Mouse (Mus musculus): ENCODE data around the gene Ppp4r2. TPM values are rescaled to one million over a fixed set of nuclear protein-coding genes. Genes with fewer than 3 reads are reported as not detected.
A peak's percentile ranks its signal among the peaks of the same experiment; 100 is the strongest.

The Ppp4r2 gene
- polyA plus RNA-seq, 1 experiment from 2014 or later = 13.8 TPM

DNA sequence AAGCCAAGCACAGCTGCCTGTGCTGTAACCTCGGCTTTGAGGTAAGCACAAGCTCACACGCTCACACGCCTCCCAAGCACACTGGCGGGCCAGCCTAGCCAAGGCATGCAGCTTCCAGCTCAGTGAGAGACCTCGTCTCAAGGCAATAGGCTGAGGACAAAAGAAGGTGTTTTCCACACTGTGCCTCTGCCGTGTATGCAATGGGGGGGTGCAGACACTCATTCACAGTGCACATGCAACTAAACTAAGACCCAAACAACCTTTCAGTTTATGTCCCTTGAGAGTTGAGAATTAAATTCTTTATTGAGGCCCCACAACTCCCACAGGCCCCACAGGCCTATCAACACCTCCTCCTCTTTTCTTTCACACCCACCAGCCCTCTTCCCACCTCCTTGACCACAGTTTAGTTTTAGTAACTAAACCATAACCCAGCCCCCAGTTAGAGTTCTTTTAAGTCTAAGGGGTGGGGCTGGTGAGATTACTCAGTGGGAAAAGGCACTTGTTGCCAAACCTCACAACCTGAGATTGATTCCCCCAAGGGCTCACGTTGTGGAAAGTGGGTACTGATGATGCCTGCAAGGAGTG lies 8.9 kb upstream of the Ppp4r2 start:
- Histone ChIP-seq H3K36me3 (ENCODE audit: control insufficient read depth, insufficient read depth, low read length) (no peaks in the 10 kb centered on the region), H3K4me2 (ENCODE audit: low read depth, low read length) (no peak overlapping the region), H3K27me3 (ENCODE audit: control insufficient read depth, insufficient read depth, low read depth, low read length) (no peaks in the 10 kb centered on the region), H3K27ac (ENCODE audit: low read length) (no peak overlapping the region), H3K9ac (ENCODE audit: low read length) (no peak overlapping the region), H3K4me3 (ENCODE audit: low read length) (no peak overlapping the region), H3K4me1 (replicated peaks; ENCODE audit: control insufficient read depth, insufficient read depth, low read length) (no peaks in the 10 kb centered on the region), H3K9me3 (ENCODE audit: control insufficient read depth, low read length) (no peaks in the 10 kb centered on the region)
- no peak for ATAC-seq (ENCODE audit: low read depth)
- whole genome bisulfite sequencing = 59% methylated on average over 7 of the region's 7 CpGs

DNA sequence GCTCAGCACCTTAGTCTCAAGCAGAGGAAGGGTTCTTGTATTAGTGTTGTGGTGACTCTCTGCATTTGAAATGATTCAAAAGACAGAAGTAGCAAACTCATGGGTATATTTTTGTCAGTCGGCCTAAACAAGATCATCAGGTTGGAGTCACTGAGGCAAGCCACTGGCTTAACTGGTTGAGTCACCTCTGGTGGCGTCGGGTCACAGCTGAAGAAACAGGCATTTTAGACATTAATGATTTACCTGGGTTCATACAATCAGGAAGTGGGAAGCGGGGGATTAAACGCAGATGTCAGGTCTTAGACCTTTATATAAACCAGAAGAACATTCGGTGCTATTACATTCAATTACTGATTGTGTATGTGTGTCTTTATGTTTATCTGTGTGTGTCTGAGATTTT lies 7.4 kb upstream of the Ppp4r2 start:
- H3K27ac ChIP-seq (ENCODE audit: low read length) = no peak overlapping the region
- H3K4me1 ChIP-seq (replicated peaks; ENCODE audit: control insufficient read depth, insufficient read depth, low read length) = no peaks in the 10 kb centered on the region
- H3K4me2 ChIP-seq (ENCODE audit: low read depth, low read length) = no peak overlapping the region
- no peak overlapping the region for H3K9ac ChIP-seq (ENCODE audit: low read length)
- H3K27me3 ChIP-seq (ENCODE audit: control insufficient read depth, insufficient read depth, low read depth, low read length) = no peaks in the 10 kb centered on the region
- no peak overlapping the region for H3K4me3 ChIP-seq (ENCODE audit: low read length)
- no peaks in the 10 kb centered on the region for H3K36me3 ChIP-seq (ENCODE audit: control insufficient read depth, insufficient read depth, low read length)
- no peak for ATAC-seq (ENCODE audit: low read depth)
- 57% methylated on average over 6 of the region's 6 CpGs for WGBS
- no peaks in the 10 kb centered on the region for H3K9me3 ChIP-seq (ENCODE audit: control insufficient read depth, low read length)

DNA sequence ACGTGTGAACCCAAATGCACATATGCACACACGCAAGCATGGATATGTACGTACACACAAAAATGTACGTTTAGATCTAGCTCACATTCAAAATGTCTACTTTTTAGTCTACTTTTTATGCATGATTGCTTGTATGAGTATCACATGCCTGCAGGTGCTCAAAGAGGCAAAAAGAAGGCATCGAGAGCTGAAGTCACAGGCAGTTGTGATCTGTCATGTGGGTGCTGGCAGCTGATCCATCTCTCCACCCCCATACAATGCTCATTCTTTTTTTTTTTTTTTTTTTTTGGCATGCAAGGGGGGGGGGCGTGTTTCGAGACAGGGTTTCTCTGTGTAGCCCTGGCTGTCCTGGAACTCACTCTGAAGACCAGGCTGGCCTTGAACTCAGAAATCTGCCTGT lies 4.9 kb upstream of the Ppp4r2 start:
- H3K9me3 ChIP-seq (ENCODE audit: control insufficient read depth, low read length) = no peaks in the 10 kb centered on the region
- no peak overlapping the region for H3K4me3 ChIP-seq (ENCODE audit: low read length)
- H3K4me1 ChIP-seq (replicated peaks; ENCODE audit: control insufficient read depth, insufficient read depth, low read length) = no peaks in the 10 kb centered on the region
- H3K27ac ChIP-seq (ENCODE audit: low read length) = no peak overlapping the region
- no peak overlapping the region for H3K9ac ChIP-seq (ENCODE audit: low read length)
- no peaks in the 10 kb centered on the region for H3K36me3 ChIP-seq (ENCODE audit: control insufficient read depth, insufficient read depth, low read length)
- no peak for ATAC-seq (ENCODE audit: low read depth)
- H3K4me2 ChIP-seq (ENCODE audit: low read depth, low read length) = no peak overlapping the region
- WGBS = 88% methylated on average over 5 of the region's 7 CpGs
- no peaks in the 10 kb centered on the region for H3K27me3 ChIP-seq (ENCODE audit: control insufficient read depth, insufficient read depth, low read depth, low read length)

DNA sequence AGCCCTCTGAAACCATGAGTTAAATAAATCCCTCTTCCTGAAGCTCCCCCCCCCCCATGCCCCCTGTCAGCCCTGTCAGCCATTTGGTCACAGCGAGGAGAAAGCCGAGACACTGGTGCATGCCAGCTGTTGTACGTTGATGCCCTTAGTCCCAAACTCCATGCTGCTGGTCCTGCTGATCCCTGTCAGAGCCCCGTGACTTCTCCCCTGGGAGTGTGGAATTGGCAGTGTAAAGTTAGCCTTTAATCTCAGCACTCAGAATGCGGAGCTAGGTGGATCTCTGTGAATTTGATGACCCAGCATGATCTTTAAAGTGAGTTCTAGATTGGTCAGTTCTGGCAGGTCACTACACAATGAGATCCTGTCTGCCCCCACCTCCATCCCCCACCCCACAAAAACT lies 3.7 kb upstream of the Ppp4r2 start:
- no peak overlapping the region for H3K27ac ChIP-seq (ENCODE audit: low read length)
- H3K4me2 ChIP-seq (ENCODE audit: low read depth, low read length) = no peak overlapping the region
- 77% methylated on average over 5 of the region's 5 CpGs for WGBS

DNA sequence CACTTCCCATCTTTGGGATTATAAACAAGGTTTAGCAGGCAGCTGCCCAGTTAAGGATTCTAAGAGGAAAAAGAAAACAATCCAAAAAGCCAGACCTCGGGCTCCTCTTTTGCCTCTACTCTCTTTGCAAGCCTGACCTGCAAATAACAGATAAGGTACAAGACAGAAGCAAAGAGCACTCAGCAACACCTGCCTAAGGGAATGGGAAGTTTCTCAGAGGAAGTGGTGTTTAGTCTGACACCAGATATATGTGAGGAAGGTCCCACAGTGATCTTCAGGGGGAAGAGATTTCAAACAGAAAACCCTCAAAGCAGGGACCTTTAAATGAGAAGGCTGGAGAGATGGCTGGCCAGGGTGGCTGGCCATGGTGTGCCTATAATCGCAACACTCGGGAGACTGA lies 2.2 kb upstream of the Ppp4r2 start:
- Histone ChIP-seq H3K4me2 (ENCODE audit: low read depth, low read length) (no peak overlapping the region), H3K27ac (ENCODE audit: low read length) (no peak overlapping the region), H3K4me3 (ENCODE audit: low read length) (no peak overlapping the region), H3K36me3 (ENCODE audit: control insufficient read depth, insufficient read depth, low read length) (peaks cover 2% of the 10 kb centered on the region), H3K9me3 (ENCODE audit: control insufficient read depth, low read length) (no peaks in the 10 kb centered on the region), H3K27me3 (ENCODE audit: control insufficient read depth, insufficient read depth, low read depth, low read length) (no peaks in the 10 kb centered on the region), H3K4me1 (replicated peaks; ENCODE audit: control insufficient read depth, insufficient read depth, low read length) (peaks cover 10% of the 10 kb centered on the region), H3K9ac (ENCODE audit: low read length) (no peak overlapping the region)
- WGBS = 72% methylated on average over 3 of the region's 3 CpGs
- no peak for ATAC-seq (ENCODE audit: low read depth)

More for the DNA sequence above, 3.7 kb upstream of the Ppp4r2 start:
- ATAC-seq (ENCODE audit: low read depth) = no peak
- no peak overlapping the region for H3K4me3 ChIP-seq (ENCODE audit: low read length)
- H3K36me3 ChIP-seq (ENCODE audit: control insufficient read depth, insufficient read depth, low read length) = no peaks in the 10 kb centered on the region
- H3K4me1 ChIP-seq (replicated peaks; ENCODE audit: control insufficient read depth, insufficient read depth, low read length) = peaks cover 2% of the 10 kb centered on the region; the same call in 1 of the 2 replicates
- H3K27me3 ChIP-seq (ENCODE audit: control insufficient read depth, insufficient read depth, low read depth, low read length) = no peaks in the 10 kb centered on the region
- H3K9me3 ChIP-seq (ENCODE audit: control insufficient read depth, low read length) = no peaks in the 10 kb centered on the region
- H3K9ac ChIP-seq (ENCODE audit: low read length) = no peak overlapping the region

DNA sequence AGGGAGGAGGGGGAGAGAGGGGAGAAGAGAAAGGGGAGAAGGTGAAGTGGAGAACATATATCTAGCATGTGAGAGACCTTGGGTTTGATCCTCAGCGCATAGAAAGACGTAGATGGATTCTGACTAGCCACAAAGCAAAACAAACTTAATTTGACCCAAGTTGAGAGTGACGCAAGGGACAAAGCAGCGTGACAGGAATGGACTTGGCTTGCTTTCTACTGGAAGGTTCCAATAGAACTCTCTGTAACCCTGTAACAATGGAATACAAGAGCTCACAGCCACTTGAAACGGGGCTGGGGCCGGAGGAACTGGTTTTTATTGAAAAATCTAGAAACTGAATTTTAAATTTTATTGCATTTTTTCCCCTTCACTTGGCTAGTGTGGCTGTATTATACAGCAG lies 1.7 kb upstream of the Ppp4r2 start:
- Histone ChIP-seq H3K36me3 (ENCODE audit: control insufficient read depth, insufficient read depth, low read length) (peaks cover 7% of the 10 kb centered on the region), H3K9me3 (ENCODE audit: control insufficient read depth, low read length) (no peaks in the 10 kb centered on the region), H3K4me3 (ENCODE audit: low read length) (no peak overlapping the region), H3K27ac (ENCODE audit: low read length) (no peak overlapping the region), H3K4me2 (ENCODE audit: low read depth, low read length) (no peak overlapping the region), H3K9ac (ENCODE audit: low read length) (no peak overlapping the region), H3K4me1 (replicated peaks; ENCODE audit: control insufficient read depth, insufficient read depth, low read length) (peaks cover 10% of the 10 kb centered on the region), H3K27me3 (ENCODE audit: control insufficient read depth, insufficient read depth, low read depth, low read length) (no peaks in the 10 kb centered on the region)
- WGBS = 69% methylated on average over 6 of the region's 6 CpGs
- ATAC-seq (ENCODE audit: low read depth) = no peak

DNA sequence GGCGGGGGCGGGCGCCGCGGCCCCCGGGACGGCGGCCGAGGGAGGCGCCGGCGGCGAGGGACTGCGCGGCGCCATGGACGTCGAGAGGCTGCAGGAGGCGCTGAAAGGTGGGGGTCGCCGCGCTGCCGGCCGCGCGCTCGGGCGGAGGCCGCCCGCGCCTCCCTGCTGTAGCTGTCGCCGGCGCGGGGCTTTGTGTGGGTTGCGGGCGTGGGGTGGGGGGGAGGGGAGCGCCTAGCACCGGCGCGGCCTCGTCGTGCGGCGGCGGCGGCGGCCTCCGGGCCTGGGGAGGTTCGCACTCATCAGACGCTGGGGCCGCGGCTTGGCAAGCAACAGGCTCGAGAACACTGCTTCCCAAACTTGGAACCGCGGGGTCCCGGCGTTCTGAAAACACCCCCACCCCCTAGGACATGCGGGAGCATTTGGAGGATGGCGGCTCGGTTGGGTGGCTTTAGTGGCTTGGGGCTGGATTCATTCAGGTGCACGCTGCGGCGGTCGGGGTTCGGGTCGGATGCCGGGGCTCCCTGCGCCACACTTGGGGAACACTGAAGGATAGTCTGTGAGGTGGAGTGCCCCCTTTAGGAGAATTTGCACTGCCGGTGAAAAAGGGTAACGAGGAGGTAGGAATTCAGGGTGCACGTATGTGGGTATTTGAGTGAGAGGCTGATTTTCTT lies 524 bp downstream of the Ppp4r2 start:
- Histone ChIP-seq H3K4me1 (replicated peaks; ENCODE audit: control insufficient read depth, insufficient read depth, low read length) (peaks cover 10% of the 10 kb centered on the region), H3K27me3 (ENCODE audit: control insufficient read depth, insufficient read depth, low read depth, low read length) (no peaks in the 10 kb centered on the region), H3K36me3 (ENCODE audit: control insufficient read depth, insufficient read depth, low read length) (peaks cover 13% of the 10 kb centered on the region), H3K4me3 (ENCODE audit: low read length) (peak overlapping the region; percentile 87), H3K9ac (ENCODE audit: low read length) (peak overlapping the region; percentile 89), H3K9me3 (ENCODE audit: control insufficient read depth, low read length) (no peaks in the 10 kb centered on the region), H3K27ac (ENCODE audit: low read length) (peak overlapping the region; percentile 79), H3K4me2 (ENCODE audit: low read depth, low read length) (peak overlapping the region; percentile 60)
- under 1% methylated on average over 23 of the region's 72 CpGs for WGBS
- peak; percentile 87 for ATAC-seq (ENCODE audit: low read depth)

DNA sequence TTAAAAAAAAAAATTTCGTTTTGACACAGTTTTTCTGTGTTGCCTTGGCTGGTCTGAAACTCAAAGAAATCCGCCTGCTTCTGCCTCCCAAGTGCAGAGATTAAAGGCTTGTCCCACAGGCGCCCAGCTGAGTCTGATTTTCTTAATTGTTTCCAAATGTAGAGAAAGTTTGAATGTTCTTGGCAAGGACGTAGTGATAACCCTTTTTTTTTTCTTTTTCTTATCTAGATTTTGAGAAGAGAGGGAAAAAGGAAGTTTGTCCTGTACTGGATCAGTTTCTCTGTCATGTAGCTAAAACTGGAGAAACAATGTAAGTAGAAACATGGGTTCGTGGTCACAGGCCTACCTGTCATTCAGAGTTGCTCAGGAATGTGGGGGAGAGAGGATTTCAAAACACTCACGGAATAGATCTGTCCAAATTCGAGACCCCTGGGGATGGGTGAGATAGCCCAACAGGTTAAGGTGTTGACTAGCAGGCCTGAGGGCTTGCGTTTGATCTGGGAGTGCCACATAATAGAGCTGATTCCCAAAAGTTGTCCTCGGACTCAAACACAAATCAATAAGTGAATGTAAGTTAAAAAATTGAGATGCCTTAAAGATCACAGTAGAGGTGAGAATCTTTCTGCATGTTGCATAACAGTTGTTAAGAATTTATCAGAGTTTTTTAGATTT lies 1.2 kb downstream of the Ppp4r2 start:
- H3K27ac ChIP-seq (ENCODE audit: low read length) = peak overlapping the region; percentile 79; the same call in 1 of the 2 replicates
- H3K4me1 ChIP-seq (replicated peaks; ENCODE audit: control insufficient read depth, insufficient read depth, low read length) = peaks cover 10% of the 10 kb centered on the region
- no peaks in the 10 kb centered on the region for H3K27me3 ChIP-seq (ENCODE audit: control insufficient read depth, insufficient read depth, low read depth, low read length)
- WGBS = 22% methylated on average over 9 of the region's 9 CpGs
- ATAC-seq (ENCODE audit: low read depth) = no peak
- H3K4me2 ChIP-seq (ENCODE audit: low read depth, low read length) = peak overlapping the region; percentile 60
- no peaks in the 10 kb centered on the region for H3K9me3 ChIP-seq (ENCODE audit: control insufficient read depth, low read length)
- H3K36me3 ChIP-seq (ENCODE audit: control insufficient read depth, insufficient read depth, low read length) = peaks cover 13% of the 10 kb centered on the region
- H3K4me3 ChIP-seq (ENCODE audit: low read length) = peak overlapping the region; percentile 87
- H3K9ac ChIP-seq (ENCODE audit: low read length) = peak overlapping the region; percentile 89

DNA sequence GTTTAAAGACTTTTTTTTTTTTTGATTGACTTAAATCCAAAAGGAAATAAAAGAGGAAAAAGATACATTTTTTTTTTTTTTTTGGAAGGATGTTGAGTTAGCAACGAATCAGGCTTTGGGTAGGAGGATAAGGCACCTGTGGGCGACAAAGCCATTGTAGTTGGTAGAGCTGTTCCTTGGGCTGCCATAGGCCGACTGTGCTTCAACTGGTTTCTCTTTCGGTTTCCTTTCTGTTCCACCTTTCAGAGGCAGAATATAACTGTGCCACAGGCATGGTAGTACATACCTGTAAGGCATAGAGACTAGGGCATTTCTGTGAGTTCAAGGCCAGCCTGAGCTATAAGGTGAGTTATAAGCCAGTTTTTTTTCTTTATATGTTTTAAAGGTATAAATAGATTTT lies 11.6 kb downstream of the Ppp4r2 start:
- Histone ChIP-seq H3K4me1 (replicated peaks; ENCODE audit: control insufficient read depth, insufficient read depth, low read length) (peaks cover 3% of the 10 kb centered on the region; the same call in 1 of the 2 replicates), H3K4me2 (ENCODE audit: low read depth, low read length) (no peak overlapping the region), H3K27ac (ENCODE audit: low read length) (no peak overlapping the region), H3K27me3 (ENCODE audit: control insufficient read depth, insufficient read depth, low read depth, low read length) (no peaks in the 10 kb centered on the region), H3K36me3 (ENCODE audit: control insufficient read depth, insufficient read depth, low read length) (peaks cover 26% of the 10 kb centered on the region), H3K9me3 (ENCODE audit: control insufficient read depth, low read length) (no peaks in the 10 kb centered on the region), H3K9ac (ENCODE audit: low read length) (no peak overlapping the region), H3K4me3 (ENCODE audit: low read length) (no peak overlapping the region)
- ATAC-seq (ENCODE audit: low read depth) = no peak
- WGBS = 95% methylated on average over 4 of the region's 4 CpGs

All from lung, embryonic 16.5 days (tissue).